Mouse (Mus musculus): Measurements from ENCODE around the gene Llcfc1.

GRCm38 (mm10) chr6:41721430-41721829, 37.2 kb downstream of the Llcfc1 start:
- TF ChIP-seq POLR2A (IDR thresholded peaks at IDR 0.05; ENCODE audit: insufficient read depth, low read depth, low read length) = no peak
- TF ChIP-seq CTCF (IDR thresholded peaks at IDR 0.05; ENCODE audit: insufficient read depth, low read depth, low read length) = no peak
